Mouse (Mus musculus) urinary bladder, postnatal 36 days (tissue): ENCODE results near the gene Mageb4.
"Not testable (repeated sequence)": the region's sequence is repeated elsewhere in the genome, so short reads cannot be mapped to it uniquely, and the experiment has no call there.

Experiments used
- DNase-seq, 2 experiments: peaks; one replicate each; pipeline ENCODE4 v3.0.0; 2022; ENCODE audit warnings: low spot score in 2 of 2, mixed read lengths in 1 of 2

Mageb4 gene

GRCm38 (mm10) chrX:86304993-86305392 lies at the start of gene Mageb4:
Gene Mageb4, minus strand, starts transcription at chrX:86305093.
- DNase-seq = not testable (repeated sequence)

- not testable (repeated sequence) for DNase-seq
Observed at GRCm38 (mm10) chrX:86284597-86284996, 20.3 kb downstream of the Mageb4 start.

- DNase-seq = not testable (repeated sequence)
Observed at GRCm38 (mm10) chrX:86245950-86246349, 58.9 kb downstream of the Mageb4 start.

- DNase-seq = no peak
Observed at GRCm38 (mm10) chrX:86237246-86237645, 67.6 kb downstream of the Mageb4 start.
